Comparison of ENCODE assay signal across 8 mouse cellular contexts in genomic region chr3:51156386-51157290, GRCm38 (mm10).
DNase-seq lines count a peak whose midpoint lies in the region; ATAC-seq and TF ChIP-seq lines count a peak whose summit lies in the region.

No protein-coding gene starts in this region.

- ATAC-seq in cerebellum, adult (ENCODE audit: insufficient number of reproducible peaks, low FRiP score, low TSS enrichment) = peak; percentile 58; the same call in 1 of the 2 replicates
- ATAC-seq in forebrain, embryonic 12.5 days (ENCODE audit: low FRiP score) = peak; percentile 77
- ATAC-seq in heart, embryonic 16.5 days (replicated peaks; ENCODE audit: extremely low read depth, insufficient read depth, low FRiP score) = peak; percentile 90
- peak; percentile 98 for ATAC-seq in liver, embryonic 14.5 days (ENCODE audit: insufficient read depth)
- peak; percentile 88 for ATAC-seq in neural tube, embryonic 15.5 days (ENCODE audit: low FRiP score)
- no peak for ATAC-seq in inflammation-experienced regulatory T-cells, adult 6 months

- H3K36me3 ChIP-seq in MEL (ENCODE audit: control insufficient read depth in 1 of 2, insufficient read depth in 2 of 2, low read length in 2 of 2) = peaks cover 0 to 15% of the 10 kb centered on the region in 2 experiments; a peak in 2 of 4 replicates
- no peaks in the 10 kb centered on the region for H3K36me3 ChIP-seq in forebrain, embryonic 12.5 days (replicated peaks)
- no peaks in the 10 kb centered on the region for H3K36me3 ChIP-seq in heart, embryonic 16.5 days (ENCODE audit: control insufficient read depth, insufficient read depth)
- no peaks in the 10 kb centered on the region for H3K36me3 ChIP-seq in liver, embryonic 14.5 days (replicated peaks; ENCODE audit: control insufficient read depth, insufficient read depth, low read depth)
- no peaks in the 10 kb centered on the region for H3K36me3 ChIP-seq in neural tube, embryonic 15.5 days

- H3K4me3 ChIP-seq in MEL (ENCODE audit: control insufficient read depth in 1 of 2, insufficient read depth in 1 of 2, low read depth in 2 of 2, low read length in 2 of 2) = peak overlapping the region; percentile 9 to 12
- H3K4me3 ChIP-seq in forebrain, embryonic 12.5 days (replicated peaks) = no peak overlapping the region
- H3K4me3 ChIP-seq in heart, embryonic 16.5 days (ENCODE audit: low read length) = 0 out of 2 replicates have a peak overlapping the region, but pooled peaks have one; percentile 2
- H3K4me3 ChIP-seq in liver, embryonic 14.5 days (ENCODE audit: insufficient read depth in 1 of 2, low read depth in 2 of 2, low read length in 2 of 2) = peak overlapping the region; percentile 20 to 24; a peak in 3 of 4 replicates
- no peak overlapping the region for H3K4me3 ChIP-seq in neural tube, embryonic 15.5 days (replicated peaks)

- peak; percentile 51 for TF ChIP-seq RAD21 in MEL (IDR thresholded peaks at IDR 0.05; ENCODE audit: low read depth, low read length)

- H3K9me3 ChIP-seq in MEL (replicated peaks; ENCODE audit: insufficient read depth, low read length) = no peaks in the 10 kb centered on the region
- H3K9me3 ChIP-seq in forebrain, embryonic 12.5 days = no peaks in the 10 kb centered on the region
- no peaks in the 10 kb centered on the region for H3K9me3 ChIP-seq in heart, embryonic 16.5 days (replicated peaks; ENCODE audit: control insufficient read depth, low read length)
- H3K9me3 ChIP-seq in liver, embryonic 14.5 days (ENCODE audit: control insufficient read depth, low read length) = no peaks in the 10 kb centered on the region
- H3K9me3 ChIP-seq in neural tube, embryonic 15.5 days (replicated peaks) = no peaks in the 10 kb centered on the region

- no peaks in the 10 kb centered on the region for H3K27me3 ChIP-seq in MEL (ENCODE audit: control insufficient read depth in 1 of 2, insufficient read depth in 2 of 2, low read length in 2 of 2)
- H3K27me3 ChIP-seq in forebrain, embryonic 12.5 days = no peaks in the 10 kb centered on the region
- no peaks in the 10 kb centered on the region for H3K27me3 ChIP-seq in heart, embryonic 16.5 days (ENCODE audit: control insufficient read depth, insufficient read depth, low read length)
- H3K27me3 ChIP-seq in liver, embryonic 14.5 days (ENCODE audit: control insufficient read depth, insufficient read depth, low read length) = no peaks in the 10 kb centered on the region
- H3K27me3 ChIP-seq in neural tube, embryonic 15.5 days (replicated peaks) = no peaks in the 10 kb centered on the region

- DNase-seq in MEL (ENCODE audit: low read depth, low spot score) = peak; percentile 87
- DNase-seq in kidney, postnatal 36 days = peak; percentile 65 to 80
- DNase-seq in liver, embryonic 14.5 days (ENCODE audit: low read depth in 3 of 3, low spot score in 3 of 3) = peak; percentile 80 to 87 (median 83)

- peak overlapping the region; percentile 2; the same call in 1 of the 2 replicates for H3K9ac ChIP-seq in MEL (ENCODE audit: control insufficient read depth, low read depth, low read length, poor library complexity, severe bottlenecking)
- H3K9ac ChIP-seq in forebrain, embryonic 12.5 days = no peak overlapping the region
- H3K9ac ChIP-seq in heart, embryonic 16.5 days (ENCODE audit: low read length) = no peak overlapping the region
- H3K9ac ChIP-seq in liver, embryonic 14.5 days (replicated peaks) = peak overlapping the region; percentile 49
- no peak overlapping the region for H3K9ac ChIP-seq in neural tube, embryonic 15.5 days (replicated peaks)

- peaks cover 10 to 24% of the 10 kb centered on the region in 2 experiments for H3K4me1 ChIP-seq in MEL (ENCODE audit: control insufficient read depth in 1 of 2, insufficient read depth in 2 of 2, low read length in 2 of 2)
- peaks cover 16% of the 10 kb centered on the region for H3K4me1 ChIP-seq in forebrain, embryonic 12.5 days
- peaks cover 11% of the 10 kb centered on the region for H3K4me1 ChIP-seq in heart, embryonic 16.5 days (ENCODE audit: control insufficient read depth, insufficient read depth, low read length)
- H3K4me1 ChIP-seq in liver, embryonic 14.5 days (replicated peaks; ENCODE audit: control insufficient read depth in 2 of 2, insufficient read depth in 2 of 2, low read length in 1 of 2) = peaks cover 31 to 48% of the 10 kb centered on the region in 2 experiments
- H3K4me1 ChIP-seq in neural tube, embryonic 15.5 days = peaks cover 19% of the 10 kb centered on the region

- peak overlapping the region; percentile 8; the same call in 1 of the 2 replicates for H3K27ac ChIP-seq in MEL (ENCODE audit: control insufficient read depth, low read depth, low read length)
- no peak overlapping the region for H3K27ac ChIP-seq in forebrain, embryonic 12.5 days
- peak overlapping the region; percentile 62 for H3K27ac ChIP-seq in heart, embryonic 16.5 days (ENCODE audit: low read length)
- H3K27ac ChIP-seq in liver, embryonic 14.5 days = peak overlapping the region; percentile 80
- peak overlapping the region; percentile 72 for H3K27ac ChIP-seq in neural tube, embryonic 15.5 days (replicated peaks)

- peak; percentile 84 to 91 for TF ChIP-seq EP300 in MEL (IDR thresholded peaks at IDR 0.05; ENCODE audit: low read depth in 1 of 2, low read length in 2 of 2)
- TF ChIP-seq EP300 in liver, embryonic 14.5 days (IDR thresholded peaks at IDR 0.05; ENCODE audit: low read depth) = peak; percentile 93

- WGBS in forebrain, embryonic 12.5 days = 57% methylated on average over 20 of the region's 20 CpGs
- 35% methylated on average over 20 of the region's 20 CpGs for WGBS in heart, embryonic 16.5 days
- 18% methylated on average over 20 of the region's 20 CpGs for WGBS in liver, embryonic 14.5 days (ENCODE audit: insufficient replicate concordance)
- WGBS in neural tube, embryonic 15.5 days = 39% methylated on average over 20 of the region's 20 CpGs

- TF ChIP-seq CTCF in MEL (IDR thresholded peaks at IDR 0.05 in 2 of 3, conservative IDR thresholded peaks at IDR 0.05 in 1 of 3; ENCODE audit: control insufficient read depth in 1 of 3, insufficient read depth in 1 of 3, low read depth in 2 of 3, low read length in 3 of 3, poor library complexity in 1 of 3, severe bottlenecking in 1 of 3) = peak; percentile 78 to 81 (median 79)
- peak; percentile 93 for TF ChIP-seq CTCF in liver, embryonic 14.5 days (IDR thresholded peaks at IDR 0.05; ENCODE audit: low read depth)

- H3K79me2 ChIP-seq in MEL (ENCODE audit: control insufficient read depth, insufficient read depth, low read length, poor library complexity) = no peaks in the 10 kb centered on the region

- no peak for TF ChIP-seq POLR2A in MEL (IDR thresholded peaks at IDR 0.05; ENCODE audit: control insufficient read depth in 1 of 2, insufficient read depth in 1 of 2, low read depth in 1 of 2, low read length in 2 of 2, poor library complexity in 1 of 2)

- 0 out of 2 replicates have a peak overlapping the region, but pooled peaks have one; percentile 13 for H3K4me2 ChIP-seq in forebrain, embryonic 12.5 days
- peak overlapping the region; percentile 24 for H3K4me2 ChIP-seq in heart, embryonic 16.5 days (ENCODE audit: low read depth, low read length)
- peak overlapping the region; percentile 64 for H3K4me2 ChIP-seq in liver, embryonic 14.5 days (ENCODE audit: low read depth)
- H3K4me2 ChIP-seq in neural tube, embryonic 15.5 days = peak overlapping the region; percentile 5; the same call in 1 of the 2 replicates

TF ChIP-seq in MEL, 35 proteins besides CTCF, POLR2A, EP300 and RAD21 (continues in another document):
- no peak for TF ChIP-seq ELF1 (IDR thresholded peaks at IDR 0.05; ENCODE audit: low read depth, low read length)
- 0 out of 2 replicates have a peak, but pooled peaks have one; percentile 37 for TF ChIP-seq MAZ (IDR thresholded peaks at IDR 0.05; ENCODE audit: low read depth, low read length)
- TF ChIP-seq BHLHE40 (IDR thresholded peaks at IDR 0.05; ENCODE audit: borderline replicate concordance, low read depth, low read length) = peak; percentile 86
- TF ChIP-seq TAL1 (IDR thresholded peaks at IDR 0.05; ENCODE audit: low read length) = peak; percentile 76
- peak; percentile 76 for TF ChIP-seq SIN3A (IDR thresholded peaks at IDR 0.05; ENCODE audit: low read length)
- TF ChIP-seq HCFC1 (IDR thresholded peaks at IDR 0.05; ENCODE audit: low read depth, low read length) = no peak
- peak; percentile 74 for TF ChIP-seq RCOR1 (IDR thresholded peaks at IDR 0.05; ENCODE audit: low read depth, low read length)
- TF ChIP-seq POLR2AphosphoS2 (IDR thresholded peaks at IDR 0.05; ENCODE audit: low read length) = no peak
- TF ChIP-seq MAFK (IDR thresholded peaks at IDR 0.05; ENCODE audit: borderline replicate concordance, low read depth, low read length) = no peak
- TF ChIP-seq ZKSCAN1 (IDR thresholded peaks at IDR 0.05; ENCODE audit: low read depth, low read length) = no peak
- TF ChIP-seq CHD1 (IDR thresholded peaks at IDR 0.05; ENCODE audit: low read depth, low read length) = no peak
- TF ChIP-seq NRF1 (IDR thresholded peaks at IDR 0.05; ENCODE audit: insufficient read depth, low read depth, low read length, poor library complexity, severe bottlenecking) = no peak
- TF ChIP-seq TCF12 (IDR thresholded peaks at IDR 0.05; ENCODE audit: low read depth, low read length) = peak; percentile 83
- TF ChIP-seq SMC3 (IDR thresholded peaks at IDR 0.05; ENCODE audit: low read depth, low read length) = peak; percentile 40
- TF ChIP-seq USF2 (IDR thresholded peaks at IDR 0.05; ENCODE audit: borderline replicate concordance in 1 of 2, insufficient read depth in 1 of 2, low read depth in 1 of 2, low read length in 2 of 2) = peak in 1 of 2 experiments; percentile 57; a peak in 1 of 4 replicates
- TF ChIP-seq TBP (IDR thresholded peaks at IDR 0.05; ENCODE audit: low read depth, low read length) = no peak
- no peak for TF ChIP-seq MEF2A (IDR thresholded peaks at IDR 0.05; ENCODE audit: extremely low read depth, insufficient replicate concordance, low read depth, low read length, poor library complexity, severe bottlenecking)
- TF ChIP-seq ZMIZ1 (IDR thresholded peaks at IDR 0.05; ENCODE audit: low read depth, low read length) = no peak
- TF ChIP-seq NELFE (IDR thresholded peaks at IDR 0.05; ENCODE audit: low read depth, low read length) = no peak
- TF ChIP-seq ZNF384 (IDR thresholded peaks at IDR 0.05; ENCODE audit: low read depth, low read length) = no peak
- peak; percentile 87 for TF ChIP-seq GATA1 (IDR thresholded peaks at IDR 0.05; ENCODE audit: low read depth, low read length)
- TF ChIP-seq E2F4 (IDR thresholded peaks at IDR 0.05; ENCODE audit: borderline replicate concordance, low read depth, low read length) = no peak
- TF ChIP-seq ETS1 (IDR thresholded peaks at IDR 0.05; ENCODE audit: low read depth, low read length) = peak; percentile 83
- TF ChIP-seq UBTF (IDR thresholded peaks at IDR 0.05; ENCODE audit: borderline replicate concordance, insufficient read depth, low read depth, low read length) = no peak
- no peak; the same call in none of the 2 replicates for TF ChIP-seq MYB (IDR thresholded peaks at IDR 0.05; ENCODE audit: low read depth, low read length)
- TF ChIP-seq MXI1 (IDR thresholded peaks at IDR 0.05; ENCODE audit: low read depth, low read length) = peak; percentile 77

Comparison
In these comparisons a context has a peak if more than half of its experiments do, and no peak if none do; other contexts are left out.
1. H3K4me3 ChIP-seq: peak in MEL (2 of 2), heart, embryonic 16.5 days (single experiment) and liver, embryonic 14.5 days (2 of 2); none in forebrain, embryonic 12.5 days (single experiment) and neural tube, embryonic 15.5 days (single experiment).
2. H3K9ac ChIP-seq: peak in MEL (single experiment) and liver, embryonic 14.5 days (single experiment); none in forebrain, embryonic 12.5 days (single experiment), heart, embryonic 16.5 days (single experiment) and neural tube, embryonic 15.5 days (single experiment).
3. H3K4me2 ChIP-seq: peak in every context shown above with its lines; median percentile 64 in liver, embryonic 14.5 days; 24 in heart, embryonic 16.5 days; 13 in forebrain, embryonic 12.5 days; 5 in neural tube, embryonic 15.5 days.
4. Peak in every context shown above with its lines, with median percentiles within 50 percentile points of each other: DNase-seq.